Mouse (Mus musculus): ENCODE measurements around the gene Hapln4.

DNA sequence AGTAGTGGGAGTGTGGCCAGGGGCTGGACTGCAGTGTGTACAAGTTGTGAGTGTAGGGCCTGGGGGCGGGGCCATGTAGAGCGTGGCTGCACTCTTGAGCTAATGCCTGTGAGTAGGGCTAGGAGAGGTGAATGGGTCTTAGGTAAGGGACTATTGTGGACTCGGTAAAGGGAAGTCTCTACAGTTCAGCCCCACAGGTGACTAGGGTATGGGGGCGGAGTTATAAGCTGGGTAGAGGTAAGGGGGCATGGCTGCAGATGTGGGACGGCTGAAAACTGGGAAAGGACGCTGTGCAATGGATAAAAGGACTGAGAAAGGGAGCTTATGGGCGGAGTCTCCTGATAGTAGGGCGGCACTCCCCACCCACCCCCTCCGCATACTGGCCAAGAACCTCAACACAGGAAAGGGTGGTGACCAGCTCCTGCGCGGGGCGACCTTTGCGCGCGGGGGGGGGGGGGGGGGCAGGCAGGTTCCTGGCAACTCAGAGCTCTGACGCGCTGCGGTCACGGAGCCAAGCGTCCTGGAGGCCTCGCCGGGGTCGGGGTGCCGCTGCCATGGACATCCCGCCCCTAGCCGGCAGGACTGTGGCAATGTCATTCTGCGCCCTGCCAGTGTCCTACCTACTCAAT, 10.7 kb upstream of the Hapln4 start, which contains the start of gene Tm6sf2:
- TF ChIP-seq ZNF384 (IDR thresholded peaks at IDR 0.05; ENCODE audit: low read depth, low read length) (no peak), HCFC1 (IDR thresholded peaks at IDR 0.05; ENCODE audit: borderline replicate concordance, insufficient read depth, low read length) (no peak), CHD2 (IDR thresholded peaks at IDR 0.05; ENCODE audit: low read depth, low read length) (no peak)

All from ES-E14 (cell line).